Comparison of ENCODE assay signal across 14 mouse cellular contexts in genomic region chr4:84457512-84458217, GRCm38 (mm10).
A peak's percentile ranks its signal among the peaks of the same experiment; 100 is the strongest.
DNase-seq lines count a peak whose midpoint lies in the region; ATAC-seq and TF ChIP-seq lines count a peak whose summit lies in the region.
"Had no signal": no experiment of that assay in that cellular context is flagged by ENCODE, and none has a peak within 500 bp of the region (broad histone marks: within the 10 kb centered on the region; RNA-seq: fewer than 3 reads in every experiment).

No protein-coding gene starts in this region.

- H3K9ac ChIP-seq in lung, embryonic 15.5 days, result no peak overlapping the region
- H3K9ac ChIP-seq in embryonic facial prominence, embryonic 14.5 days (ENCODE audit: low read depth, low read length), result no peak overlapping the region; the same call in 1 of the 2 replicates
- no peak overlapping the region for H3K9ac ChIP-seq in limb, embryonic 15.5 days
- H3K9ac ChIP-seq: forebrain, postnatal 0 days; neural tube, embryonic 12.5 days; stomach, embryonic 15.5 days had no signal

- 44% methylated on average over 10 of the region's 10 CpGs for WGBS in lung, embryonic 15.5 days
- WGBS in lung, adult 2 months, result 64% methylated on average over 10 of the region's 10 CpGs
- 30% methylated on average over 10 of the region's 10 CpGs for WGBS in embryonic facial prominence, embryonic 14.5 days
- 24% methylated on average over 10 of the region's 10 CpGs for WGBS in limb, embryonic 15.5 days

- no peaks in the 10 kb centered on the region for H3K36me3 ChIP-seq in lung, embryonic 15.5 days
- H3K36me3 ChIP-seq in embryonic facial prominence, embryonic 14.5 days (ENCODE audit: control insufficient read depth, insufficient read depth, low read length), result no peaks in the 10 kb centered on the region
- H3K36me3 ChIP-seq in limb, embryonic 15.5 days, result no peaks in the 10 kb centered on the region
- H3K36me3 ChIP-seq: G1E; neural tube, embryonic 12.5 days; stomach, embryonic 15.5 days had no signal

- no peak for TF ChIP-seq CTCF in lung, adult 2 months (IDR thresholded peaks at IDR 0.05; ENCODE audit: insufficient read depth, low read length)

- no peak overlapping the region for H3K27ac ChIP-seq in lung, embryonic 15.5 days
- H3K27ac ChIP-seq in embryonic facial prominence, embryonic 14.5 days (replicated peaks; ENCODE audit: low read depth, low read length), result peak overlapping the region; percentile 63; the same call in 1 of the 2 replicates
- H3K27ac ChIP-seq in limb, embryonic 15.5 days, result peak overlapping the region; percentile 65
- H3K27ac ChIP-seq: neural tube, embryonic 12.5 days; stomach, embryonic 15.5 days had no signal

- H3K27me3 ChIP-seq in lung, embryonic 15.5 days, result no peaks in the 10 kb centered on the region
- H3K27me3 ChIP-seq in embryonic facial prominence, embryonic 14.5 days (replicated peaks; ENCODE audit: control insufficient read depth, insufficient read depth, low read length), result no peaks in the 10 kb centered on the region
- no peaks in the 10 kb centered on the region for H3K27me3 ChIP-seq in limb, embryonic 15.5 days
- H3K27me3 ChIP-seq: neural tube, embryonic 12.5 days; stomach, embryonic 15.5 days had no signal

- peak; percentile 18 for DNase-seq in embryo, embryonic 10 days (ENCODE audit: low spot score)
- DNase-seq in embryo, embryonic 9.5 days (ENCODE audit: extremely low spot score), result no peak
- no peak for DNase-seq in lung, adult 2 months
- DNase-seq in embryonic facial prominence, embryonic 14.5 days (ENCODE audit: low spot score), result peak; percentile 85
- DNase-seq in adrenal gland, postnatal 4 days (ENCODE audit: low spot score in 2 of 2), result no peak
- no peak for DNase-seq in ovary, postnatal 36 days (ENCODE audit: low spot score)
- DNase-seq: forebrain, postnatal 0 days; liver; right cerebral cortex, postnatal 25 days had no signal

- peak; percentile 35; the same call in 1 of the 2 replicates for ATAC-seq in lung, embryonic 15.5 days (ENCODE audit: borderline replicate concordance, extremely low read depth, low FRiP score, low TSS enrichment)
- peak; percentile 61; the same call in 1 of the 2 replicates for ATAC-seq in embryonic facial prominence, embryonic 14.5 days (ENCODE audit: low read depth)
- ATAC-seq in limb, embryonic 15.5 days (ENCODE audit: insufficient number of reproducible peaks, low FRiP score, low TSS enrichment, low read depth), result no peak
- ATAC-seq: forebrain, postnatal 0 days had no signal

- no peaks in the 10 kb centered on the region for H3K9me3 ChIP-seq in lung, embryonic 15.5 days
- peaks cover 9% of the 10 kb centered on the region for H3K9me3 ChIP-seq in embryonic facial prominence, embryonic 14.5 days (ENCODE audit: control insufficient read depth, low read length)
- no peaks in the 10 kb centered on the region for H3K9me3 ChIP-seq in limb, embryonic 15.5 days
- H3K9me3 ChIP-seq: neural tube, embryonic 12.5 days had no signal

- no peak for TF ChIP-seq POLR2A in lung, adult 2 months (IDR thresholded peaks at IDR 0.05; ENCODE audit: borderline replicate concordance, extremely low read depth, low read depth, low read length)

- H3K4me1 ChIP-seq in lung, embryonic 15.5 days, result peaks cover 13% of the 10 kb centered on the region
- no peaks in the 10 kb centered on the region for H3K4me1 ChIP-seq in lung, adult 2 months (ENCODE audit: control insufficient read depth, insufficient read depth, low read length)
- peaks cover 39% of the 10 kb centered on the region for H3K4me1 ChIP-seq in embryonic facial prominence, embryonic 14.5 days (ENCODE audit: control insufficient read depth, insufficient read depth, low read length)
- H3K4me1 ChIP-seq in limb, embryonic 15.5 days, result peaks cover 29% of the 10 kb centered on the region

- H3K4me3 ChIP-seq in lung, embryonic 15.5 days, result no peak overlapping the region
- no peak overlapping the region for H3K4me3 ChIP-seq in lung, adult 2 months (replicated peaks; ENCODE audit: extremely low read depth, low read depth, low read length)
- no peak overlapping the region for H3K4me3 ChIP-seq in embryonic facial prominence, embryonic 14.5 days (ENCODE audit: low read depth, low read length)
- H3K4me3 ChIP-seq in limb, embryonic 15.5 days, result no peak overlapping the region
- H3K4me3 ChIP-seq: neural tube, embryonic 12.5 days; stomach, embryonic 15.5 days had no signal

- no peak overlapping the region for H3K4me2 ChIP-seq in lung, embryonic 15.5 days
- no peak overlapping the region; the same call in 1 of the 2 replicates for H3K4me2 ChIP-seq in embryonic facial prominence, embryonic 14.5 days (ENCODE audit: low read depth, low read length)
- no peak overlapping the region for H3K4me2 ChIP-seq in limb, embryonic 15.5 days
- H3K4me2 ChIP-seq: neural tube, embryonic 12.5 days; stomach, embryonic 15.5 days had no signal

Comparison
In these comparisons a context has a peak if more than half of its experiments do, and no peak if none do; other contexts are left out.
1. DNase-seq: peak in embryo, embryonic 10 days (single experiment) and embryonic facial prominence, embryonic 14.5 days (single experiment); none in embryo, embryonic 9.5 days (single experiment), lung, adult 2 months (single experiment), adrenal gland, postnatal 4 days (0 of 2) and ovary, postnatal 36 days (single experiment).